Mouse (Mus musculus): ENCODE measurements at regions not wholly inside any gene's neighbourhood (a gene's known extent, or its start where the extent isn't known, plus 50 kb on each side); places are given as distances from the start of the nearest gene placed in this dataset.
"Not testable (repeated sequence)": the region's sequence is repeated elsewhere in the genome, so short reads cannot be mapped to it uniquely, and the experiment has no call there.

DNA sequence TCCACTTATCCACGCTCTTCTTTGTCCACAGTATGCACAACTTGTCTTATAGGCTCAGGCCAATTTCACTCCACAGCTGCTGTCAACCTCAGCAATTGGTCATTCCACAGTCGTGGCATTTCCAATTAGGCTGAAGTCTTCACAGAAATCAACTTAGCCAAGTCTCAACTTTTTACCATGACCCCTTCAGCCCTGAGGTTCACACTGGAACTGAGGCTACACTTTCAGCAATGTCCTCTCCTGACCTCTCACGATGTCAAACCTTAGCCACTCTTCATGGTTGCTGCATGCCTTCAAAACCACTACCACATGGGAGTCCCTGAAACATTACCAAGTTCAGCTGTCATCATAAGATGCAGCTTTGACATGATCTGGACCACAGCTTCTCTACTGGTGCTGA lies 310.1 kb downstream of the Gxylt1 start:
- Histone ChIP-seq H3K4me2 (ENCODE audit: low read depth, low read length) (no peak overlapping the region), H3K4me3 (ENCODE audit: low read depth, low read length) (no peak overlapping the region), H3K9ac (ENCODE audit: low read depth, low read length) (no peak overlapping the region), H3K9me3 (ENCODE audit: control insufficient read depth, low read length) (no peaks in the 10 kb centered on the region), H3K27me3 (replicated peaks; ENCODE audit: control insufficient read depth, insufficient read depth, low read length) (no peaks in the 10 kb centered on the region), H3K36me3 (ENCODE audit: control insufficient read depth, insufficient read depth, low read length) (no peaks in the 10 kb centered on the region), H3K4me1 (ENCODE audit: control insufficient read depth, insufficient read depth, low read length) (no peaks in the 10 kb centered on the region), H3K27ac (replicated peaks; ENCODE audit: low read depth, low read length) (no peak overlapping the region)
- no peak for DNase-seq (ENCODE audit: low spot score)
- 56% methylated on average over 3 of the region's 3 CpGs for WGBS
- no peak for ATAC-seq (ENCODE audit: low read depth)

GRCm38 (mm10) chr15:92964131-92964530 lies 310.8 kb downstream of the Gxylt1 start:
- H3K4me2 ChIP-seq (ENCODE audit: low read depth, low read length): no peak overlapping the region
- H3K27ac ChIP-seq (replicated peaks; ENCODE audit: low read depth, low read length): no peak overlapping the region
- H3K4me3 ChIP-seq (ENCODE audit: low read depth, low read length): no peak overlapping the region
- no peaks in the 10 kb centered on the region for H3K4me1 ChIP-seq (ENCODE audit: control insufficient read depth, insufficient read depth, low read length)
- H3K9ac ChIP-seq (ENCODE audit: low read depth, low read length): no peak overlapping the region
- no peaks in the 10 kb centered on the region for H3K27me3 ChIP-seq (replicated peaks; ENCODE audit: control insufficient read depth, insufficient read depth, low read length)
- H3K36me3 ChIP-seq (ENCODE audit: control insufficient read depth, insufficient read depth, low read length): no peaks in the 10 kb centered on the region
- DNase-seq (ENCODE audit: low spot score) (peak; percentile 85), ATAC-seq (ENCODE audit: low read depth) (peak; percentile 33; the same call in 1 of the 2 replicates)
- no peaks in the 10 kb centered on the region for H3K9me3 ChIP-seq (ENCODE audit: control insufficient read depth, low read length)
- 54% methylated on average over 1 of the region's 1 CpGs for WGBS

- H3K9me3 ChIP-seq (ENCODE audit: control insufficient read depth, low read length); H3K4me1 ChIP-seq (ENCODE audit: control insufficient read depth, insufficient read depth, low read length); H3K27ac ChIP-seq (replicated peaks; ENCODE audit: low read depth, low read length); H3K27me3 ChIP-seq (replicated peaks; ENCODE audit: control insufficient read depth, insufficient read depth, low read length); H3K9ac ChIP-seq (ENCODE audit: low read depth, low read length); H3K4me2 ChIP-seq (ENCODE audit: low read depth, low read length); ATAC-seq (ENCODE audit: low read depth); DNase-seq (ENCODE audit: low spot score); H3K4me3 ChIP-seq (ENCODE audit: low read depth, low read length); H3K36me3 ChIP-seq (ENCODE audit: control insufficient read depth, insufficient read depth, low read length): not testable (repeated sequence)
- WGBS: 85% methylated on average over 3 of the region's 3 CpGs
Observed at GRCm38 (mm10) chr15:92950912-92951311, 324.1 kb downstream of the Gxylt1 start.

DNA sequence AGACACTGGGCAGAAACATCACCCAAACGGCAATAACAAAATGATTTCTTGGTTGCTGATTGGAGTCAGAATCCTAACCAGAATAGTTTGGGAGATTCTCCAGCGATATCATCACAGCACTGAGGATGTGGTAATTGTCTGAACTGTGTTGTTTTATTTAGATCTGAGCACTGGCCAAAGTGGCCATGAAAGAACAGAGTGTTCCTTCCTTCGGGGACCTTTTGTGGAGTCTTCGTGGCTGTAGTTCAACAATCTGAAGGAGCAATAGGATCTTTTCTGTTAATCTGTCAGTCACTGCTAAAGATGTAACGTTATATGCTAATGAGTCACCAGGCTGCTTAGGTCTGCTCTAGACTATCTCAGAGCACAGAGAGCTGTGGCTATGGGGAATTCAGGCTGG lies 328.8 kb downstream of the Gxylt1 start:
- no peaks in the 10 kb centered on the region for H3K27me3 ChIP-seq (replicated peaks; ENCODE audit: control insufficient read depth, insufficient read depth, low read length)
- DNase-seq (ENCODE audit: low spot score) (peak; percentile 7), ATAC-seq (ENCODE audit: low read depth) (no peak)
- H3K9ac ChIP-seq (ENCODE audit: low read depth, low read length): no peak overlapping the region
- no peak overlapping the region for H3K4me3 ChIP-seq (ENCODE audit: low read depth, low read length)
- H3K4me2 ChIP-seq (ENCODE audit: low read depth, low read length): no peak overlapping the region
- H3K36me3 ChIP-seq (ENCODE audit: control insufficient read depth, insufficient read depth, low read length): no peaks in the 10 kb centered on the region
- WGBS: 62% methylated on average over 5 of the region's 5 CpGs
- no peaks in the 10 kb centered on the region for H3K4me1 ChIP-seq (ENCODE audit: control insufficient read depth, insufficient read depth, low read length)
- H3K9me3 ChIP-seq (ENCODE audit: control insufficient read depth, low read length): no peaks in the 10 kb centered on the region
- no peak overlapping the region for H3K27ac ChIP-seq (replicated peaks; ENCODE audit: low read depth, low read length)

GRCm38 (mm10) chr15:92903821-92904220 lies 371.2 kb downstream of the Gxylt1 start:
- H3K27ac ChIP-seq (replicated peaks; ENCODE audit: low read depth, low read length): no peak overlapping the region
- 74% methylated on average over 8 of the region's 8 CpGs for WGBS

DNA sequence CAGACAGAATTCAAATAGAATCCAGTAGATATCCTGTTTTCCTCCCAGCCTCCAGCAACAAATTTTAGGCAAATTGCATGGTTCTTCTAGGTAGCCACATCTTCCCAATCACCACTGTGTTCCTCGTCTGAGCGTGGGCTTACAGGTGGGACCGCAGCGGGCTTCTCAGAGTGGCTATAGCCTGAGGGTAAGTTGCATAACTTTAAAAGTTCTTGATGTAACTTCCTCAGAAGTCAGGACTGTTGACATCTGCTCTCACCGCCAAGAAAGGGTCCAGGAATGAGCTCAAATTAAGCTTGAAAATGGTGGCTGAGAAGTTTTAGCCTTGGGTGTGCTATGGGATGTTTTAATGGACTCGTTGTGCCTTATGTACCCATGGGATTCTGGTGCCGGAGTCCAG lies 377.7 kb downstream of the Gxylt1 start:
- WGBS: 78% methylated on average over 7 of the region's 7 CpGs
- Histone ChIP-seq H3K4me2 (ENCODE audit: low read depth, low read length) (no peak overlapping the region), H3K4me1 (ENCODE audit: control insufficient read depth, insufficient read depth, low read length) (no peaks in the 10 kb centered on the region), H3K27me3 (replicated peaks; ENCODE audit: control insufficient read depth, insufficient read depth, low read length) (no peaks in the 10 kb centered on the region), H3K9ac (ENCODE audit: low read depth, low read length) (no peak overlapping the region), H3K9me3 (ENCODE audit: control insufficient read depth, low read length) (no peaks in the 10 kb centered on the region), H3K27ac (replicated peaks; ENCODE audit: low read depth, low read length) (no peak overlapping the region), H3K36me3 (ENCODE audit: control insufficient read depth, insufficient read depth, low read length) (no peaks in the 10 kb centered on the region), H3K4me3 (ENCODE audit: low read depth, low read length) (no peak overlapping the region)
- DNase-seq (ENCODE audit: low spot score): no peak
- ATAC-seq (ENCODE audit: low read depth): no peak

More at GRCm38 (mm10) chr15:92903821-92904220, 371.2 kb downstream of the Gxylt1 start:
- Histone ChIP-seq H3K9me3 (ENCODE audit: control insufficient read depth, low read length) (no peaks in the 10 kb centered on the region), H3K4me1 (ENCODE audit: control insufficient read depth, insufficient read depth, low read length) (no peaks in the 10 kb centered on the region), H3K4me2 (ENCODE audit: low read depth, low read length) (no peak overlapping the region), H3K36me3 (ENCODE audit: control insufficient read depth, insufficient read depth, low read length) (no peaks in the 10 kb centered on the region), H3K4me3 (ENCODE audit: low read depth, low read length) (no peak overlapping the region), H3K27me3 (replicated peaks; ENCODE audit: control insufficient read depth, insufficient read depth, low read length) (no peaks in the 10 kb centered on the region), H3K9ac (ENCODE audit: low read depth, low read length) (no peak overlapping the region)
- DNase-seq (ENCODE audit: low spot score): peak; percentile 4
- ATAC-seq (ENCODE audit: low read depth): no peak

- H3K27ac ChIP-seq (replicated peaks; ENCODE audit: low read depth, low read length): no peak overlapping the region
- ATAC-seq (ENCODE audit: low read depth): no peak
- no peak overlapping the region for H3K4me2 ChIP-seq (ENCODE audit: low read depth, low read length)
- no peaks in the 10 kb centered on the region for H3K36me3 ChIP-seq (ENCODE audit: control insufficient read depth, insufficient read depth, low read length)
- no peak overlapping the region for H3K4me3 ChIP-seq (ENCODE audit: low read depth, low read length)
- no peaks in the 10 kb centered on the region for H3K9me3 ChIP-seq (ENCODE audit: control insufficient read depth, low read length)
- peak; percentile 57 for DNase-seq (ENCODE audit: low spot score)
- no peaks in the 10 kb centered on the region for H3K4me1 ChIP-seq (ENCODE audit: control insufficient read depth, insufficient read depth, low read length)
- H3K9ac ChIP-seq (ENCODE audit: low read depth, low read length): no peak overlapping the region
- 51% methylated on average over 4 of the region's 4 CpGs for whole genome bisulfite sequencing
- H3K27me3 ChIP-seq (replicated peaks; ENCODE audit: control insufficient read depth, insufficient read depth, low read length): no peaks in the 10 kb centered on the region
Observed at GRCm38 (mm10) chr15:92895836-92896235, 379.1 kb downstream of the Gxylt1 start.

- no peak overlapping the region for H3K9ac ChIP-seq (ENCODE audit: low read depth, low read length)
- no peaks in the 10 kb centered on the region for H3K4me1 ChIP-seq (ENCODE audit: control insufficient read depth, insufficient read depth, low read length)
- H3K4me3 ChIP-seq (ENCODE audit: low read depth, low read length): no peak overlapping the region
- DNase-seq (ENCODE audit: low spot score): no peak
- no peak overlapping the region for H3K4me2 ChIP-seq (ENCODE audit: low read depth, low read length)
- H3K27me3 ChIP-seq (replicated peaks; ENCODE audit: control insufficient read depth, insufficient read depth, low read length): no peaks in the 10 kb centered on the region
- no peaks in the 10 kb centered on the region for H3K9me3 ChIP-seq (ENCODE audit: control insufficient read depth, low read length)
- ATAC-seq (ENCODE audit: low read depth): no peak
- WGBS: 64% methylated on average over 5 of the region's 5 CpGs
- no peaks in the 10 kb centered on the region for H3K36me3 ChIP-seq (ENCODE audit: control insufficient read depth, insufficient read depth, low read length)
- no peak overlapping the region for H3K27ac ChIP-seq (replicated peaks; ENCODE audit: low read depth, low read length)
Observed at GRCm38 (mm10) chr15:92876438-92876837, 398.5 kb downstream of the Gxylt1 start.

DNA sequence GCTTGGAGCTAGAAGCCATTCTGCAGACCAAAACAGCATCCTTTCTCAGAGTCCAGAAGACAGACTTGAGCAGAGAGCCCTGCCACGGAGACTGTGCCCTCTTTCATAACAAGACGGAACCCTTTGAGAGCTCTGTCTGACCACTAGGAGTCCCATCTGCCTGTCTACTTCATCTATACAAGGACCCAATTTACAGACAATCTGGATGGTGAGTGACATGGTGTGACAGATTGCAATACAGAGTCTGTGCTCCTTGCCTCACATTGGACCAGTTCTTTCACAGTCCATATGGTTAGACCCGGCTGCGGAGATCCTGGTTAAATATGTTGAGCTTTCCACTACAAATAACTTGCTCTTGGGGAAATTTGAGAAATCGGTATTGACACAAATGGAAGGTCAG lies 410.9 kb downstream of the Gxylt1 start:
- H3K27ac ChIP-seq (replicated peaks; ENCODE audit: low read depth, low read length): no peak overlapping the region
- DNase-seq (ENCODE audit: low spot score): no peak
- H3K4me3 ChIP-seq (ENCODE audit: low read depth, low read length): no peak overlapping the region
- no peaks in the 10 kb centered on the region for H3K27me3 ChIP-seq (replicated peaks; ENCODE audit: control insufficient read depth, insufficient read depth, low read length)
- no peak overlapping the region for H3K4me2 ChIP-seq (ENCODE audit: low read depth, low read length)
- H3K9me3 ChIP-seq (ENCODE audit: control insufficient read depth, low read length): no peaks in the 10 kb centered on the region
- no peak for ATAC-seq (ENCODE audit: low read depth)
- no peak overlapping the region for H3K9ac ChIP-seq (ENCODE audit: low read depth, low read length)
- no peaks in the 10 kb centered on the region for H3K4me1 ChIP-seq (ENCODE audit: control insufficient read depth, insufficient read depth, low read length)
- WGBS: 74% methylated on average over 5 of the region's 5 CpGs
- no peaks in the 10 kb centered on the region for H3K36me3 ChIP-seq (ENCODE audit: control insufficient read depth, insufficient read depth, low read length)

All from embryonic facial prominence, embryonic 14.5 days (tissue).